Mouse (Mus musculus): ENCODE data around the gene Lipc. TPM values are rescaled to one million over a fixed set of nuclear protein-coding genes. Genes with fewer than 3 reads are reported as not detected.
"Not testable (repeated sequence)": the region's sequence is repeated elsewhere in the genome, so short reads cannot be mapped to it uniquely, and the experiment has no call there.

Gene Lipc
- polyA plus RNA-seq, 3 experiments from 2014 or later, result not detected

DNA sequence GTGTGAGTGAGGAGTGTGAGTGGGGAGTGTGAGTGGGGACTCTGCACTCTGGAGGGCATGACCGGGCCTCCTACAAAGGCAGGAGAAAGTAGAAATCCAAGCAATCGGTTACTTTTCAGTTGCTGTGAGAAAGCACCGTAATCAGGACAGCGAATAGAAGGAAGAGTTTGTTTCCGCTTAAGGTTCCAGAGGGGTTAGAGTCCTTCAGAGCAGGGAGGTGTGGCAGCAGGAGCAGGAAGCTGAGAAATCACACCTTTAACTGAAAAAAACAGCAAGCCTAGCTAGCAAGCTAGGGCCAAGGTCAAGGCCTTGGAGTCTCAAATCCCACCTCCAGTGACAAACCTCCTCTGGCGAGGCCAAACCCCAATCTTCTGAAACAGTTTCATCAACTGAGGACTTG, 97.1 kb downstream of the Lipc start:
- ATAC-seq, result no peak

DNA sequence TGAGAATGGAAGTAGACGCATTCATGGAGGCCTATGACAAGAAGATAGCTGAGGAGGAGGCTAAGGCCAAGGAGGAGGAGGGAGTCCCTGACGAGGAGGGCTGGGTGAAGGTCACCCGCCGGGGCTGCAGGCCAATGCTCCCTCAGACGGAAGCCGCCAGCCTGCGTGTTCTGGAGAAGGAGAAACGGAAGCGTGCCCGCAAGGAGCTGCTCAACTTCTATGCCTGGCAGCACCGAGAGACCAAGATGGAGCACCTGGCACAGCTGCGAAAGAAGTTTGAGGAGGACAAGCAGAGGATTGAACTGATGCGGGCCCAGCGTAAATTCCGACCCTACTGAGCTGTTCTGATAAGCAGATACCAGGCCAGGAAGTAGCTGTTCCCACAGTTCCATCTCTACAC, 98.9 kb downstream of the Lipc start:
- ATAC-seq, result not testable (repeated sequence)

- no peak for ATAC-seq
Measured at GRCm38 (mm10) chr9:70851533-70851932, 100.5 kb downstream of the Lipc start.

DNA sequence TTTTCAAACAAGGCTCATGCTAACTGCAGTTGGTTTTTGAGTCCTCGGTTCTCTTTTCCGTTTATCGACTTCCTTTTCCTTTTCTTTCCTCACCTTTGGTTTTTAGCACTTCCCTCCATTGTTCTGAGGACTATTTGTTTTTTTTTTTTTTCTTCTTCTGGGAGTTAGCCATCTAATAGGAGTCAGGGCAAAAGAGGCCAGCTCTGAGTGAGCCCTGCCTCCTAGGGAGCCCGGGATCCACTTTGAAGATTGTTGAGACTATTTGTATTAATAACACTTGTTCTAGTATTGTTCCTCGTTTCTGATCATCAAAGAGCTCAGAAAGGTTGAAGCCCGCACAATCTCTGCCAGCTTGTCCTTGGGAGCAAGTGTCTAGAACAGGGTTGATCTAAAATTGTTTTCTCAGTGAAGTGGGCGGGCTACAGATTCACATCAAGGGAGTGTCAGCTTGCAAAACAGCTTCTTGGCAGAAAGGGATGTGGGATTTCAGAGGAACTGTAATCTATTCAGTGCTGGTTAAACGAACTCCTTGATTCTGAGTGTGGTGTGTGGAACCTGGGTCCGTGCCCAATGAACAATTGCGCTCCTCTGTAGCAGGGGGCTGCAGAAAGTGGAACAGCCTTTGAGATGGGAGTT, 103.8 kb downstream of the Lipc start:
- ATAC-seq, result no peak

DNA sequence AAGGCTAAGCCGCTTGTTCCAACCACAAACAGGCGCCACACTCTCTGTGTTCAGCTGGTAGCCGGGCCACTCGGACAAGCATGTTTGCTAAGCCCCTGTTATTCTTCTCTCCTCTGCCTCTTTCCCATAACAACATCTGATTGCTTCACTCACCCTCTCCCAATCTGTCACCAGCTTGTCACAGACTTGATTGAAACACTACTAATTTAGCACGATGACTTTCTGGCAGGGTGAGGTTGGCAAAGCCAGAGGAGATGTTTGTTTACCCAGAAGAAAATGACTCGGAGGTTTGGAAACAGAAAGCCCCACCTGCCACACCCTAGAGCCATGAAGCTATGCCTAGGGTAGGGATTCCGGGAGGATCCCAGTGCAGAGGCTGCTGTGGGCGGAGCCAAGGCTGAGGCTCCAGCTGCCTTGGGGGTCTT, 104.4 kb downstream of the Lipc start:
- no peak for ATAC-seq

- ATAC-seq, result no peak
Measured at GRCm38 (mm10) chr9:70843270-70843669, 108.8 kb downstream of the Lipc start.

- no peak for ATAC-seq
Measured at GRCm38 (mm10) chr9:70842300-70842941, 109.6 kb downstream of the Lipc start.

- ATAC-seq, result no peak
Measured at GRCm38 (mm10) chr9:70841426-70842215, 110.4 kb downstream of the Lipc start.

DNA sequence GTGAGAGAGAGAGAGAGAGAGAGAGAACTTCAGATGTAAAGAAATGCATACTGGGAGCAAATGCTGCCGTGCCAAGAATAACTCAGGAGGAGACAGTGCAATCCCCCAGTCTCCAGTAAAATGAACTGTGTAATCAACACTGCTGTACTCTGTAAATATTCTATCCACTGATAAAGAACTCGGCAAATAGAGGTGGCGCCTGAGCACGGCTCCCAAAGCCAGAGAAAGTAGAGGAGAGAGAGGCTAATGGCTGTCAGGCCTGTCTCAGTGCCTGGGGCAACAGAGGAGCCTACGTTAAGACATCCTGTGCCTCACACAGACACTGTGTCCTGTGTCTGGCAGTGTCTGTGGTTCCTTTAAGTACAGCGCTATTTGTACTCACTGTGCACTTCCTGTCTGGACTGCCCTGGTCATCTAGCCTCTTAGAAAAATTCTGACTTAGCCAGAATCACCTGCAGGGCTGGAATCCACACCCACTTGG, 111.1 kb downstream of the Lipc start:
- no peak for ATAC-seq

DNA sequence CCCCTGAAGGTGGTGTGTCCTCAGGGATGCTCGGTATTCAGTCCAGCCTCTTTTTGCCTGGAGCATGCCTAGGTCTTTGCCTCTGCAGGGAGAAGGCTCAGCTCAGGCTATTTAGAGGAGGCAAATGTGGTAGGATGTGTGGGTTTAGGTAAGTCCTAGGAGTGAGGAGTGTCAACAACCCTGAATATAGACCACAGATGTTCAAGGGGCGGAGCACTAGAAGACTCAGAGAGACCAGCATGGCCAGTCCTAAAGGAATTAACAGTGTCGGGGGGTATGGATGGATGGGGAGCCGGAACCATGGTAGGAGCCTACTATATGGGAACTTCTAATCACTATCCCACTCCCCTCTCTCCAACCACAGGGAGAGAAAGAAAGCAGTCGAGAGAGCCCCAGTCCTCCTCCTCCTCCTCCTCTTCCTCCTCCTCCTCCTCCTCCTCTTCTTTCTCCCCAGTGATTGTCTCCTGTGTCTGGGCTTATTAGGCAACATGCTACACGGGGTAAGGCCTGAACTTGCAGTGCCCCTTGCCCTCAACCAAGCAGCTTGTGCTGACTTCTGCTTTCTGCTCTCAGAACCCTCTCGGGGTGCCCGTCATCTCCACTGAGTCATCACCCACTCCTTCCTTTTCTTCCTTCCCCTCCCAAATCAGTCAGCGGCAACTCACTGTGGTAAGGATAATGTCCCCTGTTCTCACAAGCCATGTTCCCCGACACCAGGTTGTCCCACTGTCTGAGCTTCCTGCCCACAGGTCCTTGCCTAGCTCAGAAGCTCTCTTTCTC, 113.7 kb downstream of the Lipc start:
- no peak for ATAC-seq

- no peak for ATAC-seq
Measured at GRCm38 (mm10) chr9:70834730-70835154, 117.3 kb downstream of the Lipc start.

- no peak for ATAC-seq
Measured at GRCm38 (mm10) chr9:70834217-70834616, 117.8 kb downstream of the Lipc start.

- no peak for ATAC-seq
Measured at GRCm38 (mm10) chr9:70833111-70833908, 118.7 kb downstream of the Lipc start.

DNA sequence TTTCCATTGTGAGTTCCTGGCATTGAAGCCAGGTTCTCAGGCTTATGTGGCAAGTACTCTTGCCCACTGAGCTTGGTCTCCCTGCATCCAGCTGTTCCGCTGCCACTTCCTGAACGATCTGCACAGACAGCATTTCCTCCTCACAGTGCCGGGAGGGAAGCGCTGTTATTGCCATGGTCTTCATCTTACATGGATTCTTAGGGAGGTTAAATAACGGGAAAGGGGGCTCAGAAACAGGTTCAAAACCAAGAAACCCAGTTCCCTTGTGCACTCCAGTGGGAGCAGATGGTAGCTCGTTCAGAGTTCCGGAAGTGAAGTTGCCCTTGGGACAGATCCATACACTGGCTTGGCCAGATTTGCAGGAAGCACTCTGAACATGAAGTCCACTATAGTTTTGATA, 119.8 kb downstream of the Lipc start:
- no peak for ATAC-seq

GRCm38 (mm10) chr9:70830844-70831529, 121.0 kb downstream of the Lipc start:
- no peak for ATAC-seq

DNA sequence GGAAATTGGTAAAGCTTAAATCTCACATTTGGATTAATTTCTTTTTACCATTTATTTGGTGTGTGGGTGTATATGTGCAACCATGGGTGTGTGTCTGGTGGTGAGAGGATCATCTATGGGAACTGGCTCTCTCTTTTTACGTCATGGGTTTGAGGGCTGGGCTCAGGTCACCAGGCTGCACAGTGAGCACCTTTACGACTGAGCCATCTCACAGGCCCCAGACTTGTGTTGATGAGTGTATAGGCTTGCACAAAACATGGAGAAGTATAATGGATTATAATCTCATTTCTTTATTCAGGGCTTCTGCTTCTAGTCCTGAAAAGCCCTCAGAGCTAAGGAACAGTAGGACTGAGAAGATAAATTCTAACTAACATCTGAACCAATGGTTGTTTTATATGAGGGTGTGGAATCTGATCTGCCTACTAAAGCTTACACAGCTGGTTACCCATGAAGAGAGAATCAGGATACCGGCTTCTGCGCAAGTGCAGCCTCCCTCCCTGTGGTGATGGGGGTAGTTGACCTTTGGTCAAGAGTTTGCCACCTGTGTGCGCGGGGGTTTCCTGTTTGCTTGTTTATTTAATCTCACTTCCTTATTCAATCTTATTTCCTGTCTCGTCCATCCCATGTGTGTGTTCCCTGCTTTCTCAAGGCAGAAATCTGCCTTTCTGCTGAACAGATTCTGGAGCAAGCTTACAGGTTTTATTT, 122.1 kb downstream of the Lipc start:
- ATAC-seq, result no peak

DNA sequence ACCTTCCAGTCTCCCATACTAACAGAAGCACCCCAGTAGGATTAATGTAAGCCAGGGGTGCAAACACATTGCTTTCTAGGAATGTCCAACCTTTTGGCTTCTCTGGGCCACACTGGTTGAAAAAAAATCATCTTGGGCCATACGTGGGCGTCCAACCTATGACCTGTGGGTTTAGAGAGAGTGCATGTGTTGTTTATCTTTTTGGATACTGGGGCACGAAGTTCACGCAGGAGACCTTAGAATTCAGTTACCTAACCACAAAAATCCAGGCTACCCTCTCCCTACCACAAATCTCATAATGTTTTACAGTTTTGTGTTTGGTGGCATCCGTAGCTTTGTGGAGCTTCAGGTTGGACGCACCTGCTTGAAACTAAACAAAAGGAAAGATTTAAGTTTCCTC, 124.1 kb downstream of the Lipc start:
- ATAC-seq, result no peak

- no peak for ATAC-seq
Measured at GRCm38 (mm10) chr9:70824103-70824502, 127.9 kb downstream of the Lipc start.

- ATAC-seq, result no peak
Measured at GRCm38 (mm10) chr9:70818739-70819138, 133.3 kb downstream of the Lipc start.

DNA sequence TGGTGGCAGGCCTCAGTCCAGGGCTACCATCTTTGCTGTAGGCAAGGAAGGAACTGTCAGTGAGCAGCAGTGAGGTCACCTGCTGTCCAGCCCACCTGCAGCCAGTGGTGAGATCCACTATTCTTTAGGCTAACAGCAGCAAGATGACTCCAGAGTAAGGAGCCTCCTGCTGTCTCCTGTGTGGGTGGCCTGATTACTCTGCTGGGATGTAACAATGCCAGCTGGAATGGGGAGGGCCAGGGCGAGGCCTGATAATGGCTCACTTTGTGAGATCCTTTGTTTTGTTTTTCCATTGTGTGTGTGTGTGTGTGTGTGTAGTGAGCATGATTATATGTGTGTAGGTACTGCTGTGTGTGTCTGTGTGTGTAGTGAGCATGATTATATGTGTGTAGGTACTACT, 134.6 kb downstream of the Lipc start:
- ATAC-seq, result no peak

Data from inflammation-experienced regulatory T-cells, adult 6 months (primary cell).